Mouse (Mus musculus) cerebellum, adult 9-10 months (tissue): ENCODE data around the gene Nptxr.
"Not testable (repeated sequence)": the region's sequence is repeated elsewhere in the genome, so short reads cannot be mapped to it uniquely, and the experiment has no call there.

Experiments
- DNase-seq: peaks from one replicate; pipeline ENCODE4 v3.0.0; 2022

Gene Nptxr

GRCm38 (mm10) chr15:79822265-79823199, 18.0 kb upstream of the Nptxr start:
- DNase-seq = peak; percentile 49

- peak; percentile 39 for DNase-seq
These were observed 13.8 kb upstream of the Nptxr start for GRCm38 (mm10) chr15:79818325-79818724.

- DNase-seq = no peak
These were observed 9.2 kb upstream of the Nptxr start for GRCm38 (mm10) chr15:79813666-79814258.

DNA sequence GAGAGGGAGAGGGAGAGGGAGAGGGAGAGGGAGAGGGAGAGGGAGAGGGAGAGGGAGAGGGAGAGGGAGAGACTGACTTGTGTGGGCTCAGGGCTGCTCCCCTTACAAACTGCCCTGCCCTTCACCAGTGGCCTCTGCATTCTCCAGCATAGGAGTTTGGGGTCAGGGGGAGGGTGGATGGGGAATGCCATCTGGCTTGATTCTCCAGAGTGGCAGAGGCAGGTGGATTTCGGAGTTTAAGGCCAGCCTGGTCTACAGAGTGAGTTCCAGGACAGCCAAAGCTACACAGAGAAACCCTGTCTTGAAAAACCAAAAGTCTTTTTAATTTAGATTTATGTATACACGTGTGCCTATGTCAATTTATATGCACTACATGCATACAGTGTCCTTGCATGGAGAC, 8.3 kb upstream of the Nptxr start:
- DNase-seq = not testable (repeated sequence)

- peak; percentile 76 for DNase-seq
These were observed 6.4 kb upstream of the Nptxr start for GRCm38 (mm10) chr15:79810997-79811396.

DNA sequence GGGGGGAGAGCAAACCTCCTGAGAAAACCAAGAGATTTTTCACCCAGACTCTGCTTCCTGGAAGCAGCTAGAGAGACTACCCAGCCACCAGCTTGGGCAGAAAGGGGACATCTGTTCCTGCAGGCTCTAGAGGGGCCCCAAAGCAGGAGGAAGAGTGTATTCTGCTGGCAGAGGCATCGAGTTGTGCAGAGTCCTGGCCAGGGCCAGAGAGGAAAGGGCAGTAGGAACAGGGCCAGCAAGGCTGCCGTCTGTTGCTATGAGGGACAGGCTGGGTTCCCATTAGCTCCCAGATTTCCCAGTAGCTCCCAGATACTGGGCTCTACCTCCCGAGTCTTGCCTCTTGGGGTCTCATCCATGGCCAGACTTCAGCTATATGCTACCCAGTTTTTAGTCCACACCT, 5.5 kb upstream of the Nptxr start:
- peak; percentile 94 for DNase-seq

DNA sequence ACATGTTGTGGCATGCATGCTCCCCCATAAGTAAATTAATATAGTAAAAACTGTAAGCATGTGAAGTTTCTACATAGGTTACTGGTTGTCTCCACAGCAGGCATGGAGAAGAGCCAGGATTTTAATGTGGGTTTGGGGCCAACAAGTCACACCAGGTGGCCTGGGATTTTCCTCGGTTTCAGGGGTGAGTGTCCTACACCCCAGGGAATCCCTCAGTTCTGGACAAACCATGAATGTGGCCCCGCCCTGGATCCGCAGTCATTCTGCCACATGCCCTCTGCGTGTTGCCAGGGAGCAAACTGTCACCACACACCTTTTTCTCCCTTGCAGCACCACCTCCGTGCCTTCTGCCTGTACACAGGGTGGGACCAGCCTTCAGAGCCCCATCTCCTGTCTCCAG, 4.1 kb upstream of the Nptxr start:
- DNase-seq = peak; percentile 83

- DNase-seq = peak; percentile 83
These were observed 3.5 kb upstream of the Nptxr start for GRCm38 (mm10) chr15:79808114-79808513.

GRCm38 (mm10) chr15:79807050-79807449, 2.5 kb upstream of the Nptxr start:
- DNase-seq = no peak

GRCm38 (mm10) chr15:79805246-79805645, 680 bp upstream of the Nptxr start:
- no peak for DNase-seq

DNA sequence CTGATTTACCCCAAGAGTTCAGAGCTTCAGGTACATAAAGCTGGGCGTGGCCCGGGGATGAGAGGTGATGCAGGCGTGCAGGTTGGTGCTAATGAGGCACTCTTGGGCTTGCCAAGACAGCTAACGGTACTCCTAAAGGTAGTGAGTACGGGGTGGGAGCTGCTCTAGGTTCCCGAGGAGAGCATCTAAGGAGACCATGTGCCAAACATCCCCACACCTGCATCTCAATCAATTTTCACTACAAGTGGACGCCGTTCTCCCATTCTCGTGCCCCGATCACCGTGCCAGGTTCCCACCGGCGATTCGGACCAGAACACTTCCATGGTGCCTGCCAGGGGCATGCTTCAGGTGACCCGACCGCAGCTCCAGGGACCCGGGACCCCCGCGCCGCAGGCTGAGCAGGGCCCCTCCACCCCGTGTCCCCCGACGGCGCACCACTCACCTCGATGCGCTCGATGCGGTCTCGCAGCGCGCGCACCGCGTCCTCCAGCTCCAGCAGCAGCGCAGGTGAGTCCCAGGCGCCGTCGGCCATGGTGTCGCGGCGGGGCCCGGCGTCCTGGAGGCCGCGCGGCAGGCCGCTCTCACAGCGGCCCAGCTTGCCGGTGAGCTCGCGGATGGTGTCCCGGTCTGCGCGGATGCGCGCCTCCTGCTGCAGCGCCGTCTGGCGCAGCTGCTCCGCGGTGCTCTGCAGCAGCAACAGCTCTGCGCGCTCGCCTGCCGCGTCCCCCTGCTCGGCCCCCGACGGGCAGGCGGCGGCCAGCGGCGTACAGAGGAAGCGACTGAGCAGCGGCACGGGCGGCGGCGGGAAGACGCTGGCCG, 824 bp downstream of the Nptxr start:
- no peak for DNase-seq

DNA sequence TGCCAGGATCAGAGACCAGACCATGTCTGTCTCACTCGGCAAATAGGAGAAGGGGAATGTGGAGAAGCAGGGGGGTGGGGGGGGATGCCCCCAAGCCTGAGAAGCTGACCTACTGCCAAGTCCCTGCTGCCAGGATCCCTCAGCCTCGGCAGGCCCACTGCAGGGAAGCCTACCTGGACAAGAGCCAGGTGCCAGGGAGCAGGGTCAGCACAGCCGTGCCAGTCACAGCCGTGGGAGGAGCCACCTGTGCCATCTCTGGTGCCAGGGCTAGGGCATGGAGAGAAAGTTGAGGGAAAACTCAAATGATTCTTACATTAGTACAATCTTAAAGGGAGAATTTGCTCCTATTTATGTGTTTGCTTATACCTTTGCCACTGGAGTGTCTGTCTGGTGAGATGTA, 2.3 kb downstream of the Nptxr start:
- DNase-seq = peak; percentile 82

- DNase-seq = peak; percentile 53
These were observed 2.9 kb downstream of the Nptxr start for GRCm38 (mm10) chr15:79801646-79802045.

DNA sequence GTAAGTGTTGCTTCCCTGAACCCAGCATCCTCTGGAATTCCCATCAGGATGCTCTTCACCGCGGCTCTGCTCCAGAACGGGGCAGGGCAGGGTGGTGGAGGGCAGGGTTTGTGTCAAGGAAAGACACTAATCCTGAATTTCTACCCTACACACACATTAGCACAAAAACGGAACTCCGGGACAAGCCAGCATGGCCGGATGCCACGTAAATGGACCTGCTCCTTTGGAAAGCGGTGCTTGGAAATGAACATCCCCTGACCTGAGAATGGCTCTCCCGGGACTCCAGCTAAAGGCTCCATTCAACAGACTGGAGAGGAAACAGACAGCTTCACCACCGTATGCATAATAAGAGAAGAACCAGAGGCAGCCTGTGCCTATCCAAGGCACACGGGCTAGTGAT, 3.9 kb downstream of the Nptxr start:
- no peak for DNase-seq

DNA sequence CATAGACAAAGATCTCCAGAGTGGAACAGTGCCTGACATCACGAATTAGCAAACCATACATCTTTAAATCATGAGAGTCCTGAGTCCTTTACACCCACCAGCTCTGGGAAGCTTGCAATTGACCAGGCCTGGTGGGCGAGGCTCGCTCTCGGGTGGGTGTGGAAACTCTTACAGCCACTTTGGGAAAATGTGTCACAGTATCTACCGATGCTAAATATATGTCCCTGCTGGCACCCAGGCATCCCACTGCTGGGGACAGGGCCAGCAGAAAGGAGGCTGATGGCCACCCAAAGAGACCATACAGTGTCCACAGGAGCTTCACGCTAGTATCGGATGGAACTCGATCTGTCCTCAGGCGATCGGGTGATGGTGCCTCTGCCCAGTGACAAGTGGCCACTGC, 6.0 kb downstream of the Nptxr start:
- DNase-seq = no peak

DNA sequence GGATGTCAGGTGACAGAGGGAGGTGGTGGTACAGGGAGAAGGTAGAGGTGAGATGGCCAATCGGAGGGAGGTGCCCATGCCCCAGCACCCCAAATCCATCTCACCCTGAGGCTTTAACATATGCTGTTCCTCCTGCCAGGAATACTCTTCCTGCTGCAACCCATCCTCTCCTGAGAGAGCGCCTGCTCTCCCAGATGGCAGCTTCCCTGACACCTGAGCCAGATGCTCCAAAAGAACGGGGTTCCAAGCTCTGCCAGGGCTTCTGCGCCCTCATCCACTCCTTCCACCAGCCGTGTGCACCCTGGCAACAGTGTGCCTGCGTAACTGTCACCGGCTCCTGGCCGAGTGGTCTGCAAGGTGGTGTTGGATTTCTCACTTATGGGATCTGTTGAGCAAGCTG, 6.9 kb downstream of the Nptxr start:
- DNase-seq = no peak

DNA sequence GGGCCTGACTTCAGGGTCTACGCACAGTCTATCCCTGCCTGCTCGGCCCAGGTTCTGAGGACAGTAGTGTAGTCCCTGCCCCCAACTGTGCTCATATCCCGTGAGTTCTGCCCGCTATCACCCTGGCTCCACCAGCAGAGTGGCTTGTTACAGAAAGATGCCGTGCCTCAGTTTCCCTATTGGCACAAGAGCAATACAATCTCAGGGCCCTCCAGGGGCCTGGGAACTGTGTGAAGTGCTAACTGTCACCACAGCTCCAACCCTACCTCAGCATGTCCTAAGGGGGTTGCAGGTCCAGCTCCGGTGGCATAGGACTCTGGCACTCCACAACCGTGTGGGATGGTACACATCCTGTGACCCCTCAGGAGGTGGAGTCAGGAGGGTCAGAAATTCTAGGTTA, 7.5 kb downstream of the Nptxr start:
- no peak for DNase-seq

DNA sequence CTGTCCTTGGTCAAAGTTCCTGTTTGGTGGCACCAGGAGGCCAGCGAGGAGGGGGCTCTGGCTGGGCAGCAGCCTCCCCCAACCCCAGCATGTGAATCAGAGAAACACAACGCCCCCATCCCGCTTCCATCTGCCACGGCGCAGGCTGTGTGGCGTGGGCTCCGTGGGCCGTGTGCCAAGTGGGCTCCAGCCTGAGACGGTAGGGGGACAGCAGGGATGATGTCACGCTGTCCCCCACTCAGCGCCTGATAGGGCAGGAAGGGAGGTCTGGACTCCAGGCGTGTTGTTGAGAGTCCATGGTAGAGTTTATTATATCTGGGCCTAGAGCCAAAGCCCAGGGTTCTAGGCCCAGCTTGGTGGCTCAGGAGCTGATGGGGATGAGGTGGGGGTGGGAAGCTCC, 8.3 kb downstream of the Nptxr start:
- DNase-seq = no peak

- no peak for DNase-seq
These were observed 10.4 kb downstream of the Nptxr start for GRCm38 (mm10) chr15:79794173-79794572.

DNA sequence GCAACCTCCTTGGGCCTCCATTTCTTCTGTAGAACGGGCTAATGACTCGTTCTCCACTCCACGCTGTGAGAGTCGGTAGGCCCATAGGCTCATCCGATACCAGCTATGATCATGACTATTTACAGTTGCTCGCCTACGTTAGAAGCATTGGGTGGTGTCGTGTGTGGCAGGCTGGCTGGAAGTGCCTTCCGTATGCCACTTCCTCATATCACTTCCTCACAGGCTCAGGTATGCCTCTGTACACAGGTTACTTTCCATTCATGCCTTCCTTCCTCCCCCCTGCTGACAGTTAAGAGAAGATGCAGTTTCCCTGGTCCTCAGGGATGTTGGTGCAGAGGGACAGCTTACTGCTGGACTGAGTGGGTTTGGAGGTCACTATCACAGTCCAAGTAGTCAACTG, 11.5 kb downstream of the Nptxr start:
- DNase-seq = no peak

GRCm38 (mm10) chr15:79792455-79792854, 12.1 kb downstream of the Nptxr start:
- no peak for DNase-seq

DNA sequence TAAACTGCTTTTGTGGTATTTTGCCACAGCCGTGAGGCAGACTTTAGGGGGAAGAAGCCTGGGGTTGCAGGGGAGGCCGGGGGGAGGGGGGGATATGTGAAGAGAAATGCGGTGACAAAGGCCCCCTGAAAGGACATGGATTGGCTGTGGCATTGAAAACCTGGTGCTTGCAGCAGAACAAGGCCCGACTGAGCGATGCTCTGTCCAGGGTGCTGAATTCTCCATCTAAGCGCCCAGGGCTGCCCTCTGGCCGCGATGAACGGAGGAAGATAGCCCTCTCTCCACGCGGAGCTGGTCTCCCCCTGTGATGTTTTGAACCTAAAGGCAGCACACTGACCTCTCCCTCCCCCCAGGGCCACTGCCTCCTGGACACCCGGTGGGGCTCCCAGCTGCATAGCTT, 13.1 kb downstream of the Nptxr start:
- no peak for DNase-seq

- no peak for DNase-seq
These were observed 13.7 kb downstream of the Nptxr start for GRCm38 (mm10) chr15:79790905-79791304.

- no peak for DNase-seq
These were observed 14.5 kb downstream of the Nptxr start for GRCm38 (mm10) chr15:79790111-79790510.
